Mouse (Mus musculus) B cell, adult 2 months (primary cell): ENCODE data around the gene Rhpn2.

Experiments
- DNase-seq, 2 experiments: peaks; one replicate each; pipeline ENCODE4 v3.0.0; 2022

Rhpn2 gene

GRCm38 (mm10) chr7:35395734-35396456 is 61.9 kb downstream of the Rhpn2 start:
- peak in 1 of 2 experiments; percentile 24 for DNase-seq

- DNase-seq = peak; percentile 97
These were observed 62.7 kb downstream of the Rhpn2 start, which contains the start of the genes Faap24 and Cep89 for GRCm38 (mm10) chr7:35396542-35397168. Faap24 (minus strand) TSS chr7:35396836. Cep89 (plus strand) TSS chr7:35397035.

GRCm38 (mm10) chr7:35401169-35401568 is 67.2 kb downstream of the Rhpn2 start:
- DNase-seq = no peak

- DNase-seq = peak; percentile 12 to 15
These were observed 81.3 kb downstream of the Rhpn2 start for GRCm38 (mm10) chr7:35415226-35415625.

- DNase-seq = peak; percentile 32 to 33
These were observed 82.1 kb downstream of the Rhpn2 start for GRCm38 (mm10) chr7:35415801-35416653.

- peak in 1 of 2 experiments; percentile 4 for DNase-seq
These were observed 82.6 kb downstream of the Rhpn2 start for GRCm38 (mm10) chr7:35416654-35416948.

- DNase-seq = no peak
These were observed 89.1 kb downstream of the Rhpn2 start for GRCm38 (mm10) chr7:35423071-35423470.

- DNase-seq = no peak
These were observed 94.2 kb downstream of the Rhpn2 start for GRCm38 (mm10) chr7:35428146-35428545.

- DNase-seq = no peak
These were observed 101.3 kb downstream of the Rhpn2 start for GRCm38 (mm10) chr7:35435266-35435665.
